13 mouse cellular contexts compared by ENCODE assay signal in the genomic region with DNA sequence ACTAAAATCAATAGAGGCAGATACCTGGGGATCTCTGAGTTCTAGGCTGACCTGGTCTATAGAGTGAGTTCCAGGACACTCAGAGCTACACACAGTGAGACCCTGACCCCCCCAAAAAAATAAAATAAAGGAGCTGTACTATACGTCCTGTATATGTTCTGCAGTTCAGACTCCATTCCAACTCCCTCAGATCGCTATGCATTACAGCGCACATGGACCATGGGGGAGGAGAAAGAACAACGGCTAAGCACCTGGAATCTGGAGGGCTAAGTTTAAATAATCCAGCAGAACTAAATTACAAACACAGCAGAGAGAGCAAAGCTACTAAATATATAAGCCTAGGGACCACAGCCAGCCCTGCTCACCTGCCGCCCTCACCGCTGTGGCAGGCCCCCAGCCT. TPM values are rescaled to one million over a fixed set of nuclear protein-coding genes. Genes with fewer than 3 reads are reported as not detected.
DNase-seq lines count a peak whose midpoint lies in the region; ATAC-seq and TF ChIP-seq lines count a peak whose summit lies in the region.
"Had no signal": no experiment of that assay in that cellular context is flagged by ENCODE, and none has a peak within 500 bp of the region (broad histone marks: within the 10 kb centered on the region; RNA-seq: fewer than 3 reads in every experiment).

No protein-coding gene starts in this region.

- intact Hi-C loops in gastrocnemius, adult 2 months (cut with DNase I), result no loop called here

- peak overlapping the region; percentile 34 for H3K4me3 ChIP-seq in gastrocnemius, adult 2 months
- no peak overlapping the region for H3K4me3 ChIP-seq in intestine, embryonic 15.5 days (replicated peaks)
- no peak overlapping the region for H3K4me3 ChIP-seq in intestine, postnatal 0 days (ENCODE audit: low read depth, low read length)
- H3K4me3 ChIP-seq in midbrain, embryonic 13.5 days (replicated peaks), result no peak overlapping the region
- no peak overlapping the region for H3K4me3 ChIP-seq in midbrain, embryonic 10.5 days

- H3K4me2 ChIP-seq in intestine, embryonic 15.5 days (replicated peaks), result no peak overlapping the region
- no peak overlapping the region for H3K4me2 ChIP-seq in intestine, postnatal 0 days (replicated peaks; ENCODE audit: low read depth)
- no peak overlapping the region for H3K4me2 ChIP-seq in midbrain, embryonic 13.5 days (replicated peaks)

- H3K27ac ChIP-seq in gastrocnemius, adult 2 months, result peak overlapping the region; percentile 98
- 0 out of 2 replicates have a peak overlapping the region, but pooled peaks have one; percentile 38 for H3K27ac ChIP-seq in intestine, embryonic 15.5 days
- H3K27ac ChIP-seq in intestine, postnatal 0 days (ENCODE audit: low read depth, low read length), result no peak overlapping the region
- no peak overlapping the region for H3K27ac ChIP-seq in midbrain, embryonic 13.5 days
- no peak overlapping the region for H3K27ac ChIP-seq in midbrain, embryonic 10.5 days (replicated peaks)
- H3K27ac ChIP-seq: hindbrain, postnatal 0 days had no signal

- ATAC-seq in intestine, embryonic 15.5 days, result no peak
- ATAC-seq in intestine, postnatal 0 days, result no peak
- ATAC-seq in midbrain, embryonic 13.5 days, result no peak
- ATAC-seq: hindbrain, postnatal 0 days had no signal

- TF ChIP-seq CTCF in gastrocnemius, adult 2 months (IDR thresholded peaks at IDR 0.05), result no peak
- TF ChIP-seq CTCF in intestine, postnatal 0 days (IDR thresholded peaks at IDR 0.05; ENCODE audit: low read depth), result no peak

- H3K4me1 ChIP-seq in intestine, embryonic 15.5 days (replicated peaks), result peaks cover 32% of the 10 kb centered on the region
- peaks cover 5% of the 10 kb centered on the region for H3K4me1 ChIP-seq in intestine, postnatal 0 days (replicated peaks; ENCODE audit: control insufficient read depth, insufficient read depth, low read length)
- H3K4me1 ChIP-seq in midbrain, embryonic 13.5 days (replicated peaks), result peaks cover 17% of the 10 kb centered on the region
- peaks cover 31% of the 10 kb centered on the region for H3K4me1 ChIP-seq in midbrain, embryonic 10.5 days

- DNase-seq in gastrocnemius, adult 2 months, result no peak
- DNase-seq in gastrocnemius, postnatal 10 days, result no peak
- DNase-seq in midbrain, embryonic 10.5 days (ENCODE audit: low spot score), result no peak
- no peak for DNase-seq in frontal cortex, postnatal 14 days (ENCODE audit: low spot score in 2 of 2)
- no peak for DNase-seq in layer of hippocampus, adult 18-20 months (ENCODE audit: low spot score in 2 of 2)
- DNase-seq: adrenal gland, postnatal 25 days; cerebellum, adult 8-10 months; embryo, embryonic 11 days had no signal

- H3K27me3 ChIP-seq in intestine, embryonic 15.5 days (replicated peaks), result no peaks in the 10 kb centered on the region
- H3K27me3 ChIP-seq in intestine, postnatal 0 days (replicated peaks; ENCODE audit: control insufficient read depth, insufficient read depth, low read length), result no peaks in the 10 kb centered on the region
- H3K27me3 ChIP-seq in midbrain, embryonic 13.5 days, result no peaks in the 10 kb centered on the region
- H3K27me3 ChIP-seq in midbrain, embryonic 10.5 days (ENCODE audit: low read depth, poor library complexity, severe bottlenecking), result peaks cover 7% of the 10 kb centered on the region; the same call in 1 of the 2 replicates
- H3K27me3 ChIP-seq: megakaryocyte, embryonic 14.5 days had no signal

- H3K9me3 ChIP-seq in intestine, embryonic 15.5 days, result no peaks in the 10 kb centered on the region
- H3K9me3 ChIP-seq in intestine, postnatal 0 days (ENCODE audit: control insufficient read depth), result no peaks in the 10 kb centered on the region
- H3K9me3 ChIP-seq in midbrain, embryonic 13.5 days, result no peaks in the 10 kb centered on the region
- no peaks in the 10 kb centered on the region for H3K9me3 ChIP-seq in midbrain, embryonic 10.5 days (replicated peaks)
- H3K9me3 ChIP-seq: megakaryocyte, embryonic 14.5 days had no signal

- 60% methylated on average over 6 of the region's 6 CpGs for WGBS in intestine, embryonic 15.5 days
- WGBS in intestine, postnatal 0 days, result 72% methylated on average over 6 of the region's 6 CpGs
- WGBS in midbrain, embryonic 13.5 days, result 81% methylated on average over 6 of the region's 6 CpGs
- 90% methylated on average over 6 of the region's 6 CpGs for WGBS in midbrain, embryonic 10.5 days

- no peak overlapping the region for H3K9ac ChIP-seq in intestine, embryonic 15.5 days
- H3K9ac ChIP-seq in intestine, postnatal 0 days (ENCODE audit: low read depth, low read length), result no peak overlapping the region
- H3K9ac ChIP-seq in midbrain, embryonic 13.5 days (replicated peaks), result 0 out of 2 replicates have a peak overlapping the region, but pooled peaks have one; percentile 21

- H3K36me3 ChIP-seq in intestine, embryonic 15.5 days, result peaks cover 2% of the 10 kb centered on the region; the same call in 1 of the 2 replicates
- peaks cover 25% of the 10 kb centered on the region; the same call in 1 of the 2 replicates for H3K36me3 ChIP-seq in intestine, postnatal 0 days (ENCODE audit: control insufficient read depth, insufficient read depth)
- no peaks in the 10 kb centered on the region for H3K36me3 ChIP-seq in midbrain, embryonic 13.5 days
- no peaks in the 10 kb centered on the region for H3K36me3 ChIP-seq in midbrain, embryonic 10.5 days

RNA-seq across cellular contexts. Expression of gene Frmd8, which starts 48.0 kb away (rescaled TPM):
- total RNA-seq in gastrocnemius, adult 2 months (2021), result 1 to 10 TPM; 3.4 to 4.0 TPM
- 10 to 100 TPM in 1 of 2 experiments, 1 to 10 TPM in 1; 7.4 to 10.3 TPM for total RNA-seq in gastrocnemius, postnatal 10 days (2021)
- polyA plus RNA-seq in intestine, embryonic 15.5 days (2015; fragmentation: Nextera tagmentation; extraction: Ambion mirVana), result 26.9 and 28.0 TPM in 2 replicates
- polyA plus RNA-seq in intestine, postnatal 0 days (2015; fragmentation: Nextera tagmentation; extraction: Ambion mirVana), result 21.7 and 24.0 TPM in 2 replicates
- 16.8 and 19.0 TPM in 2 replicates for polyA plus RNA-seq in midbrain, embryonic 13.5 days (2015; fragmentation: Nextera tagmentation; extraction: Ambion mirVana)
- 33.8 and 34.9 TPM in 2 replicates for polyA plus RNA-seq in midbrain, embryonic 10.5 days (2016; fragmentation: Nextera tagmentation; extraction: Ambion mirVana)
- 10 to 100 TPM; 12.7 to 13.0 TPM for total RNA-seq in layer of hippocampus, adult 18-20 months (2021)

RNA-seq across cellular contexts. Expression of gene Slc25a45, which starts 50.6 kb away (rescaled TPM):
- total RNA-seq in gastrocnemius, adult 2 months (2021), result under 1 TPM; 0.79 to 0.84 TPM
- 1 to 10 TPM; 2.6 to 3.5 TPM for total RNA-seq in gastrocnemius, postnatal 10 days (2021)
- polyA plus RNA-seq in intestine, embryonic 15.5 days (2015; fragmentation: Nextera tagmentation; extraction: Ambion mirVana), result 3.5 and 4.2 TPM in 2 replicates
- polyA plus RNA-seq in intestine, postnatal 0 days (2015; fragmentation: Nextera tagmentation; extraction: Ambion mirVana), result 3.8 and 4.0 TPM in 2 replicates
- 1.4 and 2.0 TPM in 2 replicates for polyA plus RNA-seq in midbrain, embryonic 13.5 days (2015; fragmentation: Nextera tagmentation; extraction: Ambion mirVana)
- 2.3 and 2.6 TPM in 2 replicates for polyA plus RNA-seq in midbrain, embryonic 10.5 days (2016; fragmentation: Nextera tagmentation; extraction: Ambion mirVana)
- 1 to 10 TPM; 2.9 to 3.2 TPM for total RNA-seq in layer of hippocampus, adult 18-20 months (2021)

RNA-seq across cellular contexts. Expression of gene Scyl1, which starts 55.8 kb away (rescaled TPM):
- 10 to 100 TPM; 71.2 to 78.6 TPM for total RNA-seq in gastrocnemius, adult 2 months (2021)
- 10 to 100 TPM; 56.0 to 59.6 TPM for total RNA-seq in gastrocnemius, postnatal 10 days (2021)
- 60.6 and 60.9 TPM in 2 replicates for polyA plus RNA-seq in intestine, embryonic 15.5 days (2015; fragmentation: Nextera tagmentation; extraction: Ambion mirVana)
- polyA plus RNA-seq in intestine, postnatal 0 days (2015; fragmentation: Nextera tagmentation; extraction: Ambion mirVana), result 43.8 and 48.8 TPM in 2 replicates
- polyA plus RNA-seq in midbrain, embryonic 13.5 days (2015; fragmentation: Nextera tagmentation; extraction: Ambion mirVana), result 64.9 and 70.0 TPM in 2 replicates
- polyA plus RNA-seq in midbrain, embryonic 10.5 days (2016; fragmentation: Nextera tagmentation; extraction: Ambion mirVana), result 68.3 and 71.3 TPM in 2 replicates
- 10 to 100 TPM; 77.3 to 80.3 TPM for total RNA-seq in layer of hippocampus, adult 18-20 months (2021)

Comparison
In these comparisons a context has a peak if more than half of its experiments do, and no peak if none do; other contexts are left out.
1. H3K27ac ChIP-seq: peak in gastrocnemius, adult 2 months (single experiment) and intestine, embryonic 15.5 days (single experiment); none in intestine, postnatal 0 days (single experiment), midbrain, embryonic 13.5 days (single experiment) and midbrain, embryonic 10.5 days (single experiment).